Mouse (Mus musculus) adrenal gland, postnatal 25 days (tissue): ENCODE results near the gene Rhof. TPM values are rescaled to one million over a fixed set of nuclear protein-coding genes. Genes with fewer than 3 reads are reported as not detected.
A peak's percentile ranks its signal among the peaks of the same experiment; 100 is the strongest.

ENCODE experiments used
- DNase-seq: peaks from one replicate; pipeline ENCODE4 v3.0.0; 2021; ENCODE audit warnings: mixed read lengths
- total RNA-seq: library from RNA; stranded (reverse); gene quantifications from 2 replicates; pipeline ENCODE4 v1.2.3, GENCODE M21; 2021

Rhof gene
- total RNA-seq, 1 experiment from 2014 or later, result 1.6 TPM

DNA sequence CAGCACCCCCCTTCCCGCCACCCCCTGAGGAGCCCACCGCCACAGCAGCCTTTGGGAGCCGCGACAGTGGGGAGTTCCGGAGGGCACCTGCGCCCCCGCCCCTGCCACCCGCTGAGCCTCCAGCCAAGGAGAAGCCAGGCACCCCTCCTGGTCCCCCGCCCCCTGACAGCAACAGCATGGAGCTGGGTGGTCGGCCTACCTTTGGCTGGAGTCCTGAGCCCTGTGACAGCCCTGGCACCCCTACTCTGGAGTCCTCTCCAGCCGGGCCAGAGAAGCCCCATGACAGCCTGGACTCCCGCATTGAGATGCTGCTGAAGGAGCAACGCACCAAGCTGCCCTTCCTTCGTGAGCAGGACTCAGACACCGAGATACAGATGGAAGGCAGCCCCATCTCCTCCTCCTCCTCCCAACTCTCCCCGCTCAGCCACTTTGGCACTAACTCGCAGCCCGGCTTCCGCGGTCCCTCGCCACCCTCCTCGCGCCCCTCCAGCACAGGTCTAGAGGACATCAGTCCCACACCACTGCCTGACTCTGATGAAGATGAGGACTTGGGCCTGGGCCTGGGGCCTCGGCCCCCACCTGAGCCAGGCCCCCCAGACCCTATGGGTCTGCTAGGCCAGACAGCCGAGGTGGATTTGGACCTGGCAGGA, 15.7 kb upstream of the Rhof start:
- no peak for DNase-seq

DNA sequence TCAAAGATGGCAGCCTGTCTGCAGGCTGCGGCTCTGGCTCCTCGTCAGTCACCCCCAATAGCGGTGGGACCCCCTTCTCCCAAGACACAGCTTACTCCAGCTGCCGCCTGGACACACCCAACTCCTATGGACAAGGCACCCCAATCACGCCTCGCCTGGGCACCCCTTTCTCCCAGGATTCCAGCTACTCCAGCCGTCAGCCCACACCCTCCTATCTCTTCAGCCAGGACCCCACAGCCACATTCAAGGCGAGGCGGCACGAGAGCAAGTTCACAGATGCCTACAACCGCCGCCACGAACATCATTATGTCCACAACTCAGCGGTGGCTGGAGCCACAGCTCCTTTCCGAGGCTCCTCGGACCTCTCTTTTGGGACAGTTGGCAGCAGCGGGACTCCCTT, 15.1 kb upstream of the Rhof start:
- no peak for DNase-seq

DNA sequence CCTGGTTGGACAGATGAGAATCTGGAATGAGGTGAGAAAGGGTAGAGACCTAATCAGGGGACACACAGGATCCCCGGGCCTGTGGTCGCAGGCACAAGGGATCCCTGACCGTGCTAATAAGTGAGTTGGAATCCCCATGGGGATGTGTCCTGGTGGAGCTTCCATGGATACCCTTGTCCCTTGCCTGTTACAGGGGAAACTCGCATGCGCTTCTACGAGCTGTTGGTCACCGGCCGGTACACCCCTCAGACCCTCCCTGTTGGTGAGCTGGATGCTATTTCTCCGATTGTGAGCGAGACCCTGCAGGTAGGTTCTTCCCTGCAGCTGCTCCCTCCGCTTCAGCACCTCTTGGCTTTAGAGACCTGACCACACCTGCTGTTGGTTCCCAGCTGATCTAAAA, 13.9 kb upstream of the Rhof start:
- DNase-seq, result no peak

DNA sequence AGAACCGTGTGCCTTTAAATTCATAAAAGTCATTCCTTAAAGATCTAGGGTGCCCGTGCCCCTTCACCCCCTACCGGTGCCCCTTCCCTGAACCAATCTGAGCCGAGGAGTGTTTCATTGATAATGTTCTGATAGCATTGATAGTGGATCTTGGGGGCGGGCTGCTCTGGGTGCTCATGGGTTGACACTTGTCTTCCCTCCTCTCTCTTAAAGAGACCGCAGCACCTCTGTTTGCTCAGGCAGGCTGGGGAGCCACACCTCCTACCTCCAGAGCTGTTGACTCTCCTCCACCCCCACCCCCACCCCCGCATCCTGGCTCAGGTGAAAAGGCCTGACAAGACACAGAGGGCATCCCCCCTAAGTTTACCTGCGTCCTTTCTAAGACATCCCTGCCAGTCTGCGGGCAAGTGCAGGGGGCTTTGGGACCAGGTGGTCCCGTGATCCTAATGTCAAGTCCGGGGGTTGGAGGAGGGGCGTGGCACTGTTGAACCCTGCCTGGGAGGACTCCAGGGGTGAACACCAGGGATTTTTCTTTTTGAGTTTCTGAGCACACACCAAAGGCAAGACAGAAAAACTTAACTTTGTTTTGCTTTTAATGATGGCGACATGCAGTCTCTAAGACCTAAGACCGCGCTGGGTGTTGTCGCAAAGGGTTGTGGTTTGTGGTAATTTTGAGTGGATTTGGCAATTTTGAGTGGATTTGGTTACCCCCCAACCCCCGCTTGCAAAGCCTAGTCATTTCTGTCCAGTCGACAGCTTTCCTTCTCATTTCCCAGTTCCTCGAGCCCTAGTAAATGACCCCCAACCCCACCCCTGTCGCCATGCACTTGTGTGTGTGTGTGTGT, 12.5 kb upstream of the Rhof start:
- no peak for DNase-seq

DNA sequence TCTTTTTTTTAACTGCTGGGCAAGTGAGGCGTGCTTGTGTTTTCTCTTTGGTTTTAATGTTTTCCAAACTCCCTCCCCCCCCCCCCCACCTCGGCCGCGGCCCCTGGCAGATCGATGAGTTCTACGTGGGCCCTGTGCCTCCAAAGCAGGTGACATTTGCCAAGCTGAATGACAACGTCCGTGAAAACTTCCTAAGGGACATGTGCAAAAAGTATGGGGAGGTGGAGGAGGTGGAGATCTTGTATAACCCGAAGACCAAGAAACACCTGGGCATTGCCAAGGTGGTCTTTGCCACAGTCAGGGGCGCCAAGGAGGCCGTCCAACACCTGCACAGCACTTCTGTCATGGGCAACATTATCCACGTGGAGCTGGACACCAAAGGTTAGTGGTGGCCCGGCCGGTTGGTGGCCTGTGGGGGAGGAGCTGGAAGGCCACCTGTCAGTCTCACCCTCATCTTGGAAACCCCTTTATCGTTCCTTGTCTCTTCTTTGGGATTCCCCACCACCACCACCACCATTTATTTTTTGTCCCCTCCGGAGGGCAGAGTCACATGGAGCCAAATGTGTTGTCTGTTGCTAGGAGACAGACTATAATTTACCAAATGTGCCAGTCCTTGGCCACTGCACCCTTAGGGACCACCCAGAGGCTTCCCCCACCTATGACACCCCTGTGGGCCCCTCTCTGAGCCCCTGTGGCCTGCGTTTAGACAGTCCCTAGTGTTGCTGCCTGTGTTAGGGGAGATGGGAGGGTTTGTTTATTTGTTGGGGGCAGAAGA, 11.7 kb upstream of the Rhof start:
- DNase-seq, result no peak

DNA sequence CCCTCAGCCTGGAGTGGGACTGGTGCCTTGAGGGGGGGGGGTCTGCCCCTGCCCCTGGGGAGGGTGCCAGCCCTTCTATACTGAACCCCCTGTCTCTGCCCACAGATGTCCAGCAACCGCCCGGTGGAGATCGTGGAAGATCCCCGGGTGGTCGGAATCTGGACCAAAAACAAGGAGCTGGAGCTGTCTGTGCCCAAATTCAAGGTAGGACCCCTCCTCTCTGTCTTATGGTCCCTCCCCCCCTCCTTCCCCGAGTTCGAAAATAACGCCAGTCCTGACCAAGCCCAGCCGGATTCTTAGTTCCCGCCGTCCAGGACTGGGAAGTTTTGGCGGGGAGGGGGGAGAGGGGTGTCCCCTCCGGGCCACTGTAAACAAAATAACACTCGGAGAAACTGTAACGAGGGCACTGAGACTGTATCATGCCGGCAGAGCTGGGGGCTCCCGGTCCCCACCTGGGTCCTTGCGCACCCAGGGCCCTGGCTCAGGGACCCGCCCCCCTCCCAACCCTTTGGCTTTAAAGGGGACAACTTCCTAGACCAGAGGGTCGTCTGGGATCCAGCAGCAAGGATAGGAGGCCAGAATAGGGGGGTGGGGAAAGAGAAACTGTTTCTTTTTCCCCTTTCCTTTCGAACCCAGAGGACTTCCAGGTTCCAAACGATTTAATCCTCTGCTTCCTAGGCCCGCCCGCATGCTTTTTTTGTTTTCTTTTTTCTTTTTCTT, 10.9 kb upstream of the Rhof start:
- DNase-seq, result no peak

DNA sequence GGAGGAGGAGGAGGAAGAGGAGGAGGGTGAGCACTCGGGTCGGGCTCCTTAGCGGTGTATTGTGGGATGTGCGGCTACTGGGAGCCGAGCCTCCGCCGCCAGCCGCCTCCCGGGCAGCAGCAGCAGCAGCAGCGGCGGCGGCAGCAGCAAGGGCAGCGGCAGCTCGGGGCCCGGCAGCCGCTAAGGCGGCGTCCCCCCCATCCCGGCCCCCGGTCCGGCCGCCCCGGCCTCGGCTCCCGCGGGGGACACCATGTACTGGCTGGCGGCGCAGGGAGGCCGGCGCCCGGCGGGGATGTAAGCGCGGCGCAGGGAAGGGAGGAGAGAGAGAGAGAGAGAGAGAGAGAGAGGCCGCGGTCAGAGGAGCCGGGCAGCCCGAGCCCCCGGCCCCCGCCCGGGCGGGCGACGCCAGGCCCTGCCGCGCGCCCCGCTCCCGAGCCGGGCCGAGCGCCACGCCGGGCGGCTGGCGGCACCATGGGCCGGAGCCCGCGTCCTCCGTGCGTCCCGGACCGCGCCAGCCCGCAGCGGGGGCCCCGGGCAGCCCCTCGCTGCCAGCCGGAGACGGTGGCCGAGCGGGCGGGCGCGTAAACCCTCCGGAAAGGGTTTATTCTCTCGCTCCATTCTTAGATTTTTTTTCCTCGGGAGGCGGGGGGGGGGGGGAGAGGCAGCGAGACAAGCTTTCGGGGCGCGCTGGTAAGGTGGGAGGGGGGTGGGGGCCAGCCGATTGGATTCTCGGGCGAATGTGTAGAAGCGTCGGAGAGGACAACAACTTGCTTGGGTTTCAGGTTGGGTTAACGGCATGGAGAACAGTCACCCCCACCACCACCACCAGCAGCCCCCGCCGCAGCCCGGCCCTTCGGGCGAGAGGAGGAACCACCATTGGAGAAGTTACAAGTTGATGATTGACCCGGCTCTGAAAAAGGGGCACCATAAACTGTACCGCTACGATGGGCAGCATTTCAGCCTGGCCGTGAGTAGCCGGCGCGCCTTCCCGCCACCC, 10.0 kb upstream of the Rhof start, which contains the start of gene Setd1b:
TSS of gene Setd1b (plus strand) at position 33 of the 997 bp plus-strand sequence.
- DNase-seq, result peak; percentile 52

DNA sequence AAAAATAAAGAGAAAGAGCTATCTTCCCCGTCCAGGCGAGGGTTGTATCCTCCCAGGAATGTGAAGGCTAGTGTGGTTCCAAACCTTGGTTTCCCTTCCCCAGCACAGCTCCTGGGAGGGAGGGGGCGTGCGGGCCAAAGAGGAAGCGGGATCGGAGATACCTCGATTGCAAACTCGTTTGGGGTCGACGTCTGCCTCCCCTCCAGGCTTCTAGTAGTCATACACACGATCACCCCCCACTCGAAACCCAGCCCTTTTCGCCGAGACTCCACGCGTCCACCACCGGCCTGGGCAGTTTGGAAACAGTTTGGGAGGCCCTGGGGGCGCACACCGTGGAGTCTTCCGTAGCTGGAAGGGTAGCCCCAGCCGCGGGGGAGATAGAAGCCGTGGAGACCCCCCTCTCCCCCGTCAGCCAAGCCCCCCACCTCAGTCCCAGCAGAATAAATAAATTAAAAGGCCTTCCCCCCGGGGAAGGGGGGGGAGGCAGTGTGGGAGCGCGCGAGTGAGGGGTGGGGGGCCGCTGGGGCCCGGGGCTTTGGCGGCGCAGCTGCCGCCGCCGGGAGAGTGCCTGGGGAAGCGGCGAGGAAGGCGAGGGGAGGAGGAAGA, 9.2 kb upstream of the Rhof start:
- DNase-seq, result peak; percentile 57

DNA sequence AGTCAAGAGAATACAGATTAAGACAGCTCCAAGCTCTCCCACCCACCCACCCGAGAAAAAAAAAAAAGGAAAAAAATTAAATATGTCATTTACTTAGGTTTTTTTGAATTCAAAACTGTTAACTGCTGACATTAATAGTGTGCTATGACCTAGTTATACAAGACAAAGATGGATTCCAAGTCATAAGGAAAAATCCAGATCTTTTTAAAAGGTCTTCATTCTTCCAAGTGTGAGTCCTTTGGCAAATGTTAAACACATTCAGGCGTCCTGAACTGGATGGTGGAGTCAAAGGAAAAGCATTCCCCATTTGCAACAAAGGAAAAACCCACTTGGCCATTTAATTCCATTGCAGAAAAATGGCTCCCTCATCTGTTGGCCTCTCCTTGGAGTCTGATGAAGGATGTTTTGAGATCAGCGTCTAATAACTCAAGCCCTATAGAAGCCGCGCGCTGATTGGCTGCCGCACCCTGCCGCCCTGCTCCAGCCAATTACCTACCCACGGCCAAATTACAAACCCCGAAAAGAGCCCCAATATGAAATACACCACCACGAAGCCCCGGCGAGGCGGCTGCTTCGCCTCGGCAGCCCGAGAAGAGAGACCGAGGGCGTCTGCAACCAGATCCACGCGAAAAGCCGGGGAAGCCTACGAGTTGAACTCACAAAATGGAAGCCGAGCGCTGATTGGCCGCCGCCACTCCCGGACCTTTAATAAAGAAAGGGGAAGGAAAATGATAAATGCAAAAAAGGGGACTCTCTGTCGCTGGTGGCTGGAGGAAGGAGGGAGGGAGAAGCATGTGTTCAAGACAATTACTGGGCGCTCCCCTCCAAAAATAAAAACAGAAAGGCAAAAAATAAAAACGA, 8.4 kb upstream of the Rhof start:
- DNase-seq, result peak; percentile 89

DNA sequence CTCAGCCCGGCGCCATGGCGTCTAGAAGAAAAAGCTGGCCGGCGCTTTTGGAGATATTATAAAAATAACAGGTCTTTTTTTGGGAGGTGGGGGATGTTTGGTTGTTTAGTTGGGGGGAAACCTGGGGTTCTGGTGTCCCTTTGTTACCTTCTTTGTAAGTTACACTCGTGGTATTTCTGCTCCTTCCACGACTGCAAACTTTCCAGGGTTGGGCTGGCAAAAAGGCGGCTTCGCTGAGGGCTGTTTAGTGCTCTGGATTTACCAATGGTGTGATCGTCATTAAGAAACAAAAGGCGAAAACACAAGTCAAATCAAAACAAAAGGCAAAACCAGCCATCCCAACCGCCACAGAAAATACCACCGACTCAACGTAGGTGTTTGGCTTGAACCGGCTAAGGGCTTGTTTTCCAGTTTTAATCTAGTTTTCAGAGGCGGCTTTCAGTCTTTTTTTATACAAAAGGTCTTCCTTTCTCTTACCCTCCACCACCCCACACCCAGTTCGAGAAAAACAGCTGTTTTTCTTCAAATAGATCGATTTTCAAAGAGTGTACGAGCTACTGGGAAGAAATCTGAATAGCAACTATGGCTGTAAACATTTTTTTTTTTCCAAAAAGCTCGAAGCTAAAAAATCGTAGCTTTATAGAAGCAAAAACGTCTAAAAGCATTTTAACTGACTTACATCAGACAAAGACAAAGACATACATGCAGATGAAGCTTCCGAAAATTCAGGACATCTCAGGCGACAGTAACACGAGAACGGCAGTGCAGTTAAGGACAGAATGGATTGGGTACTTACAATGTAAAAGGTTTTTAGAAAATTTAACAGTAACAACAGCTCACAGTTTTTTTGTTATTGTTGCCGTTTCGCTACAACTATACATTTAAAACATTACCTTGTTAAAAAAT, 7.5 kb upstream of the Rhof start:
- DNase-seq, result no peak

DNA sequence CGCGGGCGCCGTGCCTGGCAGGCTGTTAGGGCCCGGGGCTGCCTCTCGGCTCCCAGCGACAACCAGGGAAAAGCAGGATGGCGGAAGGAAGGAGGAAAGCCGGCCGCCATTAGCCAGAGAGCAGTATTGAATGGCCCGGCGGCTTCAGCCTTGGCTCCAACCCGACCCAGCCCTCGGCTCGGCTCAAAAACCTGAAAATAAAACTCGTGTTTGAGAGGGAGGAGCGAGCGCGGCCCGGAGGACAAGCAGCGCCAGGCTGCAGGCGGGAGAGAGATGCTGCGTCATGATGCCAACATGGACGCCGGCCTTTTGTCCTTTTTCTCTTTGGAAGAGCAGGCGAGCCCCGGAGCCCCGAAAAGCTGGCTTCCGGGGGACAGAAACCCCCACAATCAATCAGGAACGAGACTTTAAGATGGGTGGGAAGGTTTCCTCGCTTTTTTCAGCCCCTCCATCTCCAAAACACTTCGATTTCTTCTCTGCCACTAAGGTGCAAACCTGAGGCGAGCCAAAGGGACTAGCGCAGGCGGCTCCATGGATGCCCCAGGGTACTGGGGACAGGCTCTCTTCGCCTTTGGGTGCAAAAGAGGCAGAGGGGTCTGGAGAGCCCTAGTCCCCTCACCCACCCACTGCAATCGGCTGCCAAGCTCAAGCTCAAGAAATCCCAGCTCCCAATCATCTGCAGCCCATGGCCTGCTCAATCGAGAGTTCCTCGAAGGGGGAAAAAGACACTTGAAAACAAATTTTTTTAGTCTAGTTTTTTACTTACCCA, 6.6 kb upstream of the Rhof start:
- DNase-seq, result peak; percentile 85

DNA sequence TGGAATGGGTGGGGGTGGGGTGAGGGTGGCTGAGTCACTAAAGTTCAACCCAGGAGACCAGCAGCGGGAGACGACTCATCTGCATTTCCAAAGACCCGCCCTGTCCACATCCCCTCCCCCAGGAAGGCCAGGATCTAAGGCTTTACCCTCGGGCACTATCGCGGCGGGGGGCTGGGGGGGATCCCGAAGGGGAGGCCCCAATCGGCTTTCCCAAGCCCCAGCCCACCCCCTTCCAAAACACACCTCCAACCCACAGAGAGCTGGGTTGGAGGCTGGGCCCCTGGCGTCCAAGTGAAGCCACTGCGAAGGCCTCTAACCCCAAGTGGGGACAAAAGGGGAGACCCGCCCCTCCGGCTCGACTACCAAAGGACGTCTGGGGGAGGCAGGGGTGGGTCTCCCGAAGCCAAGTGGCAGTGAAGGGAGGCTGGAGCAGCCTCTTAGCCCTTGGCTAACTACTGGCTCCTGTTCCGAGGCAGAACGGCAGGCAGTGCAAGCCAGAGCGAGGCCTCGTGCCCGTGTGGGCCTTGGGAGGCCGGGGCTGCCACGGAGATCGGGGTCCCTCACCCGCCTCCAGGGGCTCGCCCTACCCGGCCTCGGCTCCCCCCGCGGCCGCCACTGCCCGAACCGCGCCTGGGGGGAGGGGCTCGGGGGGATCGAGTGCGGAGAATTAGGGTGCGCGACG, 5.9 kb upstream of the Rhof start:
- peak; percentile 81 for DNase-seq

DNA sequence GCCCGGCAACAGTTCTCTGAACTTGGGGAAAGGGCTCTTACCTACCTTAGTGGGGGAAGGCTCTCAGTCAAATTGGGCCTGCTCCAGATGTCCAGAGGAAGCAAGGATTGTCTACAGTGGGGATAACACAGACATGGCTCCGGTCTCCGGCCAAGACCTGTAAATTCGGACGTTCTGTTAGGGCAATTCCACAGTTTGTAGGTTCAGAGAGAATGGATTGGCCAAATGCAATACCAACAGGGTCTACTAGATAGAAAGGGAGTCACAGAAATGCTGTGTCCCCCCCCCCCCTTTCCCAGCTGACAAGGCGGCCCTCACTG, 5.4 kb upstream of the Rhof start:
- DNase-seq, result no peak

DNA sequence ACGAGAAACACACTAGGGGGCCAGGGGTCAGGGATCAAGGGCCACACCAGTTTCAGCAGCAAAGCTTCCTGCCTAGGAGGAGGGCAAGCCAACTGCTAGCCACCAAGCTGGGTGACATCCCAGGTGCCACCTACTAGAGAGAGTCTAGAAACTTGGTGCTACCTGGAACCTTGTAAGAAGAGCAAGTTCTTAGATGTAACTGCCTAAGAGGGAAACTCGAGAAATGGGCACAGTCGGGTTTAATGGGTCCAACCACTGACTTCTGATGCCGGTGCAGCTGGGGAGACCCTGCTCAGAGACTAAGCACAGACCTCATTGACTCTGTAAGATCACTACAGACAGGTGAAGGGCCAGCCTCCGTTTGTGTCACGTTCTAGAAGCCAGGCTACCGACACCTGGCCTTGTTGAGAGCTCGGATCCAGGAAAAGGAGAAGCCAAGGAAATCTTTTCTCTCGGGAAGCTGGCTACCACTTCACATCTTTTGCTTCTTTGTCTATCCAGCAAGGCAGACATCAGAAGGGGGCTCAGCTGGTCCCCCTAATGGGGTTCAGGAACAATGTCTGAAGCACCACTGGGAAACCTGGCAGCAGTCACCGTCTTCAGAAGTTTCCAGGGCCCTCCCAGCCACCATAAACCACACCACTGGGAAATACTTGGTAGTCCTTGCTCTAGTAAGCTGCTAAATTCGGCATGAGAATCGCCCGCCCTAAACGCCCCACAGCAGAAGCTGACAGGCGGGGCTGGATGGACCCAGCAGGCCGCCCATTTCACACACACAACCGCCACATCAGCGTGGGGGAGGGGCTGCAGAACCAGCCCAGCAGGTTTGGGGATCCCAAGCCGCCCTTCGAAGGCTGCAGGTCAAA, 4.8 kb upstream of the Rhof start:
- peak; percentile 87 for DNase-seq

DNA sequence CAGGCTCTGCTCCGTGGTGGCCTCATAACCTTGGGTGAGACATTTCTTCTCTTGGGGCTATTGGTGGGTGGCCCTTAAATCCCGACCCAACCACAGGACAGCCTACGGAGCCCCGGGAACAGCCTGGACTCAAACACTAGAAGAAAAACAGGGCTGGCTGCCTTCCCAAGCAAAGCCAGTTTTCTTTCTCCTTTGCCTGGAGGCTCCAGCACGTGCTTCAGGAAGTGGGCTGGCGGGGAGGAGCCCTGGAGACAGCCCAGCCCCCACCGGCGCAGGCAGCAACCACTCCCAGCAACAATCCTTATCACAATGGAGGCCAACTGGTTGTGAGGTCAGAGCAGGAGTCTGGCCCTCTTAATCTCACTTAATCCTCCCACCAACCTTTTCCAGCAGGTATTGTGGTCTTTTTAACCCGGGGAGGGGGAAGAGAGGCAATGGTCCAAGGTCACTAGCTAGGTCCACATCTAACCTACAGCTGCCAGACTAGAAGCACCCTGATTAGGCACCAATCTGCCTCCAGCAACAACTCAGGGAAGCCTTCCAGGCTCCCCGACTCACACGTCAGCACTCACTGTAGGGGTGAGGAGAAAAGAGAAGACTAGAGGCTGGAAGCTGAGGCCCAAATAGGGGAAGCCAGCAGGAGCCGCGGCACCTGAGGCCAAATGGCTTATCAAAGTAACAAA, 4.0 kb upstream of the Rhof start:
- DNase-seq, result peak; percentile 91
